Mouse (Mus musculus) gastrocnemius, postnatal 4 days (tissue): ENCODE data around the gene Stx6. TPM values are rescaled to one million over a fixed set of nuclear protein-coding genes. Genes with fewer than 3 reads are reported as not detected.

Experiments
- DNase-seq, 2 experiments: peaks; one replicate each; pipeline ENCODE4 v3.0.0; 2021 to 2022; ENCODE audit warnings: low spot score in 2 of 2, mixed read lengths in 2 of 2
- total RNA-seq, 2 experiments: library from RNA; stranded (reverse); gene quantifications; 2 replicates each; pipeline ENCODE4 v1.2.3; 2021

Stx6 gene
- total RNA-seq, 2 experiments from 2014 or later, result 36.6 to 39.1 TPM

GRCm38 (mm10) chr1:155205311-155205710 lies 46.8 kb downstream of the Stx6 start:
- DNase-seq, result no peak

GRCm38 (mm10) chr1:155205822-155206660 lies 47.5 kb downstream of the Stx6 start:
- peak in 1 of 2 experiments; percentile 24 for DNase-seq

- DNase-seq, result no peak
These were observed 49.3 kb downstream of the Stx6 start for GRCm38 (mm10) chr1:155207859-155208258.

- peak in 1 of 2 experiments; percentile 61 for DNase-seq
These were observed 51.7 kb downstream of the Stx6 start for GRCm38 (mm10) chr1:155210011-155210763.

- peak in 1 of 2 experiments; percentile 7 for DNase-seq
These were observed 52.5 kb downstream of the Stx6 start for GRCm38 (mm10) chr1:155211017-155211416.

GRCm38 (mm10) chr1:155212081-155212480 lies 53.6 kb downstream of the Stx6 start:
- peak in 1 of 2 experiments; percentile 13 for DNase-seq

GRCm38 (mm10) chr1:155212493-155212892 lies 54.0 kb downstream of the Stx6 start:
- peak in 1 of 2 experiments; percentile 66 for DNase-seq

GRCm38 (mm10) chr1:155212936-155213774 lies 54.6 kb downstream of the Stx6 start:
- peak in 1 of 2 experiments; percentile 64 for DNase-seq

- peak in 1 of 2 experiments; percentile 16 for DNase-seq
These were observed 55.4 kb downstream of the Stx6 start for GRCm38 (mm10) chr1:155213912-155214311.

- no peak for DNase-seq
These were observed 56.7 kb downstream of the Stx6 start for GRCm38 (mm10) chr1:155215066-155215764.

- DNase-seq, result no peak
These were observed 57.8 kb downstream of the Stx6 start for GRCm38 (mm10) chr1:155216313-155216712.

- DNase-seq, result no peak
These were observed 58.3 kb downstream of the Stx6 start for GRCm38 (mm10) chr1:155216844-155217243.

GRCm38 (mm10) chr1:155217865-155218541 lies 59.5 kb downstream of the Stx6 start:
- DNase-seq, result no peak

- DNase-seq, result no peak
These were observed 60.4 kb downstream of the Stx6 start for GRCm38 (mm10) chr1:155218924-155219323.

GRCm38 (mm10) chr1:155222101-155222669 lies 63.7 kb downstream of the Stx6 start:
- no peak for DNase-seq

- no peak for DNase-seq
These were observed 64.5 kb downstream of the Stx6 start for GRCm38 (mm10) chr1:155223036-155223435.

- DNase-seq, result peak; percentile 68 to 85
These were observed 65.5 kb downstream of the Stx6 start for GRCm38 (mm10) chr1:155223849-155224554.

GRCm38 (mm10) chr1:155229464-155230411 lies 71.2 kb downstream of the Stx6 start:
- peak in 1 of 2 experiments; percentile 75 for DNase-seq
